Mouse (Mus musculus) small intestine, adult 2 months (tissue): ENCODE data around the gene Nrp1. TPM values are rescaled to one million over a fixed set of nuclear protein-coding genes. Genes with fewer than 3 reads are reported as not detected.

Source experiments
- H3K27ac ChIP-seq: fragments of 200-500 bp; 2 replicates; pipeline ENCODE4 v1.5.1; 2012; ENCODE audit warnings: low read depth, low read length, control low read depth, inconsistent platforms; ENCODE audit not compliant: insufficient read depth
- H3K27me3 ChIP-seq: fragments of 200-500 bp; 2 replicates; pipeline ENCODE4 v1.6.1; 2012; ENCODE audit warnings: mild to moderate bottlenecking, moderate library complexity, low read length, inconsistent platforms; ENCODE audit not compliant: control insufficient read depth, insufficient read depth
- H3K36me3 ChIP-seq: fragments of 200-500 bp; 2 replicates; pipeline ENCODE4 v1.6.1; 2012; ENCODE audit warnings: mild to moderate bottlenecking, low read length, control low read depth, inconsistent platforms; ENCODE audit not compliant: control insufficient read depth, insufficient read depth
- H3K4me1 ChIP-seq: fragments of 200-500 bp; 2 replicates; pipeline ENCODE4 v1.6.1; 2012; ENCODE audit warnings: low read length, inconsistent platforms, mixed read lengths; ENCODE audit not compliant: control insufficient read depth, insufficient read depth, insufficient read length
- H3K4me3 ChIP-seq: fragments of 200-500 bp; 2 replicates; pipeline ENCODE4 v1.5.1; 2012; ENCODE audit warnings: low read depth, mild to moderate bottlenecking, control low read depth, inconsistent platforms, low read length, moderate library complexity
- CTCF ChIP-seq: fragments of 200-500 bp; IDR thresholded peaks from 2 replicates; pipeline ENCODE4 v1.5.1; 2012; ENCODE audit warnings: low read depth, mild to moderate bottlenecking, control low read depth, inconsistent platforms, low read length, moderate library complexity, mixed read lengths; ENCODE audit not compliant: insufficient replicate concordance, insufficient read length; ENCODE audit errors: extremely low read depth
- POLR2A ChIP-seq: fragments of 200-500 bp; IDR thresholded peaks from 2 replicates; pipeline ENCODE4 v1.6.1; 2012; ENCODE audit warnings: low read depth, mild to moderate bottlenecking, control low read depth, inconsistent platforms, low read length, moderate library complexity
- WGBS: fragments of 180-500 bp; shearing (Covaris S2); methylation state at CpG from one replicate; pipeline ENCODE4 v1.1.7; 2018; 5-methylcytosine and 5-hydroxymethylcytosine counted together
- polyA plus RNA-seq: library from polyadenylated mRNA; depleted of rRNA; stranded (reverse); fragments of >200 nt; gene quantifications from 2 replicates; pipeline ENCODE4 v1.2.3, GENCODE M21; 2012

Gene Nrp1
- polyA plus RNA-seq, 1 experiment, result 6.6 TPM

DNA sequence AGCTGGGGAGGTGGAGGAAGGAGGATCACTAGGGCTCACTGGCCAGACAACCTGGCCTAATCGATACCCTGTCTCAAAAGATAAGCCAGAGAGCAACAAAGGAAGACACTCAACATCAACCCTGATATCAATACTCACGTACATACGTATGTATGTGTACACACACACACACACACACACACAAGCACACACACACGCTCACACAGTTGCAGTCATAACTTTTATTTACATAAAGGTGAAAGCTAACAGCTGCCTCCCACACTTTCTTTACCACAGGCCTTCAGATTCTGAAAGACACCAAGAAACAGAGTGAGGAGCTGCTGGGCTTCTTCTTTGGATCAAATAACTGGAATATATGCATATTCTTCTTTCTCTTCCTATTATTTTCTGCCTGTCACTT lies 189.0 kb downstream of the Nrp1 start:
- no peaks in the 10 kb centered on the region for H3K27me3 ChIP-seq
- no peaks in the 10 kb centered on the region for H3K4me1 ChIP-seq
- 58% methylated on average over 4 of the region's 4 CpGs for WGBS
- no peak overlapping the region for H3K27ac ChIP-seq
- no peaks in the 10 kb centered on the region for H3K36me3 ChIP-seq
- no peak overlapping the region for H3K4me3 ChIP-seq
- TF ChIP-seq POLR2A (no peak), CTCF (no peak)

DNA sequence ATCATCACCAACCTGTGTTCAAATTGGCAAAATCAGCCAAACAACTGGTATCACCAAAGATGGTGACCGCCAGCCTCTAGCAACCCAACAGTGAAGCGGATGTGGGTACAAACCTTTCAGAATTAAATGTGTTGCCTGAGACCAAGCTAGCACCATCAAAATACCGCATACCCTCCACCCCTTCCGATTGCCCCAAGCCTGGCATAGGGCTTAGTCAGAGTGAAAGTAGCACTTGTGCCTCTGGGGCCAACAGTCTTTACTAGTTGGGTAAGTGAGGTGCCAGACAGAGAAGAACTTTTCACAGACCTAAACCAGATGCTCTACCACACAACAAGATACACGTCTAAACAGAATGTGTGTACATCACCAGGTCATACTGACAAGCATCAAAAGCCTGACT lies 191.3 kb downstream of the Nrp1 start:
- H3K27me3 ChIP-seq, result no peaks in the 10 kb centered on the region
- H3K4me3 ChIP-seq, result no peak overlapping the region
- no peak overlapping the region for H3K27ac ChIP-seq
- H3K36me3 ChIP-seq, result no peaks in the 10 kb centered on the region
- TF ChIP-seq CTCF (no peak), POLR2A (no peak)
- WGBS, result 90% methylated on average over 5 of the region's 5 CpGs
- H3K4me1 ChIP-seq, result no peaks in the 10 kb centered on the region

DNA sequence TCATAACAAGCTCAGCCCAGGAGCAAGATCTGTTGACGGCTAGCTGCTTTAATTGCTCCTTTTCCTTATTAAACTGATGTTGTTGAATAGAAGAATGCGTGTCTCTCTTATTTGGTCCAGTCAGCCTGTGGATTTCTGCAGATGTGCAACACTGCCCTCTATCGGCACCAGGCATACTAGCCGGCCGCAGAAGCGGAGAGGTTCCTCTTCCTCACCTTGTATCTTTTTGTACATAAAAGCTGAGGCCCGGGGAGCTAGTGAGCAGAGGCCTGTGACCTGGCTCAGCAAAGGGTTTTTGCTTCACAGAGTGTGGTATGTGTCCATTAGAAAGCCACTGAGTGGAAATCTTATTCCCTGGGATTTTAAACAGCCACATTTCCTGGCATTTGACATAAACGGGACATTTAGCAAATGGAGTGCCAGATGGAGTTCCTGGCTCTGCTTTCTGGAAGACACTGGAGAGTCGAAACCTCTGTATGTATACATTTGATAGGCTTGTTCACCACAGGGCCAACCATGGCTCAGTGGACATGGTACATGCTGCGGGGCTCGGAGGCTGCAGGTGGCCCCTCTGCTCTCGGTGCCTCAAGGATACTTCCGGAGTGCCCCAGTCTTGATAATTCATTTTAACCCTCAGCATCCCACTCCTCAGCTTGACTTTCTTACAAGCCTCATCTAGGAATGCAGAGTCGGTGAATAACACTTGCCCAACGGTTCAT lies 193.2 kb downstream of the Nrp1 start:
- H3K36me3 ChIP-seq, result no peaks in the 10 kb centered on the region
- H3K27ac ChIP-seq, result no peak overlapping the region
- WGBS, result 47% methylated on average over 15 of the region's 15 CpGs

More for the DNA sequence above, 193.2 kb downstream of the Nrp1 start:
- TF ChIP-seq POLR2A, result no peak
- peak; percentile 82; the same call in 1 of the 2 replicates for TF ChIP-seq CTCF
- no peak overlapping the region for H3K4me3 ChIP-seq
- no peaks in the 10 kb centered on the region for H3K27me3 ChIP-seq
- no peaks in the 10 kb centered on the region for H3K4me1 ChIP-seq
